Mouse (Mus musculus) heart, embryonic 16.5 days (tissue): ENCODE measurements around the gene Adck1. TPM values are rescaled to one million over a fixed set of nuclear protein-coding genes. Genes with fewer than 3 reads are reported as not detected.

ENCODE experiments used
- ATAC-seq: fragments of 200-750 bp; cut with Nextera tagmentation; replicated peaks from 2 replicates; pipeline ENCODE4 v1.8.0; 2017; ENCODE audit warnings: moderate number of reproducible peaks; ENCODE audit not compliant: insufficient read depth, low FRiP score; ENCODE audit errors: extremely low read depth
- H3K27ac ChIP-seq: fragments of 300-500 bp; sonication (generic); 2 replicates; pipeline ENCODE4 v1.5.1; 2014; ENCODE audit warnings: mild to moderate bottlenecking, low read length, control low read depth, moderate library complexity
- H3K27me3 ChIP-seq: fragments of 300-500 bp; sonication (generic); 2 replicates; pipeline ENCODE4 v1.6.1; 2014; ENCODE audit warnings: low read length, mixed read lengths; ENCODE audit not compliant: control insufficient read depth, insufficient read depth
- H3K36me3 ChIP-seq: fragments of 300-500 bp; sonication (generic); 2 replicates; pipeline ENCODE4 v1.6.1; 2014; ENCODE audit not compliant: control insufficient read depth, insufficient read depth
- H3K4me1 ChIP-seq: fragments of 300-500 bp; sonication (generic); 2 replicates; pipeline ENCODE4 v1.6.1; 2014; ENCODE audit warnings: low read length, mixed read lengths; ENCODE audit not compliant: control insufficient read depth, insufficient read depth
- H3K4me2 ChIP-seq: fragments of 300-500 bp; sonication (generic); 2 replicates; pipeline ENCODE4 v1.6.1; 2014; ENCODE audit warnings: low read depth, mild to moderate bottlenecking, control low read depth, low read length
- H3K4me3 ChIP-seq: fragments of 300-500 bp; sonication (generic); 2 replicates; pipeline ENCODE4 v1.5.1; 2014; ENCODE audit warnings: mild to moderate bottlenecking, control low read depth, low read length
- H3K9ac ChIP-seq: fragments of 300-500 bp; sonication (generic); 2 replicates; pipeline ENCODE4 v1.6.1; 2014; ENCODE audit warnings: low read length, control low read depth
- H3K9me3 ChIP-seq: fragments of 300-500 bp; sonication (generic); replicated peaks from 2 replicates; pipeline ENCODE4 v1.6.1; 2016; ENCODE audit warnings: low read length; ENCODE audit not compliant: control insufficient read depth
- WGBS: fragments of 180-500 bp; shearing (Covaris S2); extraction: QIAGEN DNeasy Blood & Tissue Kit; methylation state at CpG from one replicate; pipeline ENCODE4 v1.1.7; 2014; 5-methylcytosine and 5-hydroxymethylcytosine counted together
- polyA plus RNA-seq: library from polyadenylated mRNA; unstranded; fragments of >200 nt; fragmentation: Nextera tagmentation; extraction: Ambion mirVana; gene quantifications from 2 replicates; pipeline ENCODE4 v1.2.1, GENCODE M21; 2015

The Adck1 gene
- polyA plus RNA-seq, 1 experiment from 2014 or later = 21.8 TPM

- Histone ChIP-seq H3K9me3 (no peaks in the 10 kb centered on the region), H3K36me3 (peaks cover 5% of the 10 kb centered on the region; the same call in 1 of the 2 replicates), H3K4me2 (no peak overlapping the region), H3K9ac (no peak overlapping the region), H3K27me3 (no peaks in the 10 kb centered on the region), H3K27ac (no peak overlapping the region), H3K4me1 (peaks cover 5% of the 10 kb centered on the region), H3K4me3 (no peak overlapping the region)
- WGBS = 76% methylated on average over 14 of the region's 14 CpGs
- no peak for ATAC-seq
These were observed 81.8 kb downstream of the Adck1 start for GRCm38 (mm10) chr12:88441922-88442809.

- no peaks in the 10 kb centered on the region for H3K9me3 ChIP-seq
- H3K27me3 ChIP-seq = no peaks in the 10 kb centered on the region
- H3K27ac ChIP-seq = no peak overlapping the region
- H3K4me3 ChIP-seq = no peak overlapping the region
- peaks cover 8% of the 10 kb centered on the region; the same call in 1 of the 2 replicates for H3K36me3 ChIP-seq
- WGBS = 69% methylated on average over 5 of the region's 5 CpGs
- peaks cover 2% of the 10 kb centered on the region; the same call in 1 of the 2 replicates for H3K4me1 ChIP-seq
- H3K4me2 ChIP-seq = no peak overlapping the region
- no peak overlapping the region for H3K9ac ChIP-seq
- ATAC-seq = no peak
These were observed 83.7 kb downstream of the Adck1 start for GRCm38 (mm10) chr12:88444040-88444439.

- ATAC-seq = no peak
- H3K36me3 ChIP-seq = peaks cover 10% of the 10 kb centered on the region; the same call in 1 of the 2 replicates
- 70% methylated on average over 3 of the region's 3 CpGs for WGBS
These were observed 85.1 kb downstream of the Adck1 start for GRCm38 (mm10) chr12:88445471-88445870.

GRCm38 (mm10) chr12:88450658-88451563, 90.6 kb downstream of the Adck1 start:
- Histone ChIP-seq H3K4me2 (no peak overlapping the region), H3K9me3 (no peaks in the 10 kb centered on the region), H3K27me3 (no peaks in the 10 kb centered on the region), H3K4me1 (0 out of 2 replicates have a peak, but pooled peaks cover 5% of the 10 kb centered on the region), H3K9ac (no peak overlapping the region), H3K4me3 (no peak overlapping the region), H3K36me3 (0 out of 2 replicates have a peak, but pooled peaks cover 6% of the 10 kb centered on the region), H3K27ac (no peak overlapping the region)
- ATAC-seq = no peak
- WGBS = 83% methylated on average over 4 of the region's 4 CpGs

More at GRCm38 (mm10) chr12:88445471-88445870, 85.1 kb downstream of the Adck1 start:
- no peak overlapping the region for H3K4me3 ChIP-seq
- no peak overlapping the region for H3K4me2 ChIP-seq
- no peaks in the 10 kb centered on the region for H3K9me3 ChIP-seq
- no peak overlapping the region for H3K27ac ChIP-seq
- H3K4me1 ChIP-seq = peaks cover 2% of the 10 kb centered on the region; the same call in 1 of the 2 replicates
- no peaks in the 10 kb centered on the region for H3K27me3 ChIP-seq
- no peak overlapping the region for H3K9ac ChIP-seq

GRCm38 (mm10) chr12:88454701-88455410, 94.5 kb downstream of the Adck1 start:
- H3K27me3 ChIP-seq = no peaks in the 10 kb centered on the region
- no peak overlapping the region for H3K4me3 ChIP-seq
- H3K9ac ChIP-seq = no peak overlapping the region
- no peak overlapping the region for H3K4me2 ChIP-seq
- no peak; the same call in 1 of the 2 replicates for ATAC-seq
- peaks cover 4% of the 10 kb centered on the region; the same call in 1 of the 2 replicates for H3K36me3 ChIP-seq
- WGBS = 55% methylated on average over 12 of the region's 12 CpGs
- 0 out of 2 replicates have a peak, but pooled peaks cover 5% of the 10 kb centered on the region for H3K4me1 ChIP-seq
- H3K27ac ChIP-seq = no peak overlapping the region
- H3K9me3 ChIP-seq = no peaks in the 10 kb centered on the region

- Histone ChIP-seq H3K4me2 (no peak overlapping the region), H3K27me3 (no peaks in the 10 kb centered on the region), H3K36me3 (peaks cover 11% of the 10 kb centered on the region), H3K4me3 (no peak overlapping the region), H3K9ac (no peak overlapping the region), H3K4me1 (0 out of 2 replicates have a peak, but pooled peaks cover 5% of the 10 kb centered on the region), H3K9me3 (no peaks in the 10 kb centered on the region), H3K27ac (no peak overlapping the region)
- WGBS = 100% methylated on average over 1 of the region's 1 CpGs
- ATAC-seq = no peak
These were observed 96.7 kb downstream of the Adck1 start for GRCm38 (mm10) chr12:88457021-88457420.

GRCm38 (mm10) chr12:88458936-88459335, 98.6 kb downstream of the Adck1 start:
- Histone ChIP-seq H3K9ac (no peak overlapping the region), H3K9me3 (no peaks in the 10 kb centered on the region), H3K4me1 (0 out of 2 replicates have a peak, but pooled peaks cover 5% of the 10 kb centered on the region), H3K36me3 (peaks cover 11% of the 10 kb centered on the region), H3K27ac (no peak overlapping the region), H3K4me3 (no peak overlapping the region), H3K4me2 (no peak overlapping the region), H3K27me3 (no peaks in the 10 kb centered on the region)
- WGBS = 94% methylated on average over 12 of the region's 12 CpGs
- no peak for ATAC-seq

GRCm38 (mm10) chr12:88459461-88459860, 99.1 kb downstream of the Adck1 start:
- Histone ChIP-seq H3K27me3 (no peaks in the 10 kb centered on the region), H3K27ac (no peak overlapping the region), H3K4me3 (no peak overlapping the region), H3K4me2 (no peak overlapping the region), H3K36me3 (peaks cover 11% of the 10 kb centered on the region), H3K4me1 (0 out of 2 replicates have a peak, but pooled peaks cover 5% of the 10 kb centered on the region), H3K9me3 (no peaks in the 10 kb centered on the region), H3K9ac (no peak overlapping the region)
- WGBS = 74% methylated on average over 1 of the region's 1 CpGs
- ATAC-seq = no peak
